Mouse (Mus musculus): Measurements from ENCODE around the gene Unk.

- TF ChIP-seq CTCF (IDR thresholded peaks at IDR 0.05; ENCODE audit: extremely low read depth, insufficient read length, insufficient replicate concordance, low read depth, low read length): no peak
- TF ChIP-seq POLR2A (IDR thresholded peaks at IDR 0.05; ENCODE audit: low read depth, low read length): no peak
These were observed 48.1 kb downstream of the Unk start for GRCm38 (mm10) chr11:116078221-116078620.

All from small intestine, adult 2 months (tissue).